Mouse (Mus musculus): ENCODE results near the gene Prrx1. TPM values are rescaled to one million over a fixed set of nuclear protein-coding genes. Genes with fewer than 3 reads are reported as not detected.

The Prrx1 gene
- polyA plus RNA-seq, 1 experiment from 2014 or later = 2.9 TPM

DNA sequence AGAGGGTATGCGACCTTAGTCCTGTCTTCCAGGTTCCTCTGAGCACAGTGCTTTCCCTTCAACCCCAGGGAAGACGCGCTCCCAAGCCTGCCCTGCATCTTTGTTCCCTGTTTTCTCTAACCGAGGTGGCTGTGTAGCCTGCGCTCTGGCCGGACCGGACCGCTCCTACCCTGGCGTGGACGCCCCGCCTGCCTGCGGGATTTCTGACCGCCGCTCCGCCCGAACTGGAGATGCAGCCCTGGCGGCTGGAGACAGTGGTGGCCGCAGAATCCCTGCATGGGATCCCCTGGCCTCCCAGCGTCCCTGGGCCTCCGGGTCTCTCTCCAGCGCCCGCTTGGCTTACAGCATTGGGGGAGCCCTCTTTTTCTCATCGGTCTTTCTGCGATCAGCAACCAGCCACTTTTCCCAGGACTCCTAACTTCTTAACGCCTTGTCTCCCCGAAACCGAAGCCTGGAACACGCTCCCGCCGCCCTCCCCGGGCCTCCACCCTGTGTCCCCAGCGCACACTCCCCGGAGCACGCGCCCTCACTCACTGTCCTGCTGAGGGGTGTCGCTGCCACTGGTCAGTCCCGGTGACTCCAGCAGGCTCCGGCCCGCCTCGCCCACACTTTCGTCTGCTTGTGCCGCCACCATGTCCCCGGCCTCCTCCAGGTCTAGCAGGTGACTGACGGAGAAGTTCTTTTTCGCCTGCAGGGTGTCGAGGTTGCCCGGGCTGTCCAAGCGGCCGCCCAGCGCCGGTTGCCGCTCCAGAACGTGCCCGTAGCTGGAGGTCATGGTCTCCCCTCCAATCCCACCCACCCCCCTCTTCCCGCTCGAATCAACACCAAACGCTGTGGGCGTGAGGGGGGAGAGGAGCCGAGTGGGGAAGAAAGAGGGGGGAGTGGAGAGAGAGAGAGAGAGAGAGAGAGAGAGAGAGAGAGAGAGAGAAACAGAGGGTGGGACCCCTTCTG, 1.4 kb downstream of the Prrx1 start:
- no peak for DNase-seq (ENCODE audit: low spot score)

DNA sequence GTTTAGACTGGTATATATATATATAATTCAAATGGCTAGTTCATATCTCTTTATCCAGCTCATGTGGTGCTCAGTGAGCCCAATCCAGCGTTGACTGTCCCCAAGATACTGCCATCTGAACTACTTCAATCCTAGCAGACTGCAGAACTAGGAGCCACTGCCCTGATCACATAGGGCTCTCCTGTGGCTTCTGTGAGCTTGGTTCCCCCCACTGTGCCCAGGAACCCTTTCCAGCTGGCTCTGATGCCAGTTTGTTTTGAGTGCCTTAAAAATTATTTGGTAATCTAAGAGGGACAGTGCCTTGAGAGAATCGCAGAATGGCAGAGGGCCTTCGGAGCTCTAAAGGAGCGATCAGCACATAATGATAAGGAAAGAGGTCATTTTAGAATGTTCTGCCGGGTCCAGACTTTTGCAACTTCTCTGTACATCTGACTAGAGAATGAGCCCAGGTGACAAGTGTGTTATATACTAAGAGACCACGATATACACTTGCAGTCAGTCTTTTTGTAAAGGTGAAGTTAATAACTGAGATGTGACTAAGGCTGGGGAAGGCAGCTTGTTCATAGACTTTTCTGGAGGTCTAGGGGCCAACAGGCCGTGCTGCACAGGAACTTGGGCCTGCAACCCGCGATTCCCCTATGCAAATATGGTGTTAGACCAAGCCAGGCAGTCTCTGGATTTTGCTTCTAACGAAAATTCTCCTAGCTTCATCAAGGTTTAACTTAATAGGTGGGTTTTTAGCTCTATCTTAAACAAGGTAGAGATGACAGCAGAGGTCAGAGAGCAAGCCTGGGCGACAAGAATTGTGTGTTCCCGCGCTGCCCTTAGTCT, 2.3 kb downstream of the Prrx1 start:
- no peak for DNase-seq (ENCODE audit: low spot score)

DNA sequence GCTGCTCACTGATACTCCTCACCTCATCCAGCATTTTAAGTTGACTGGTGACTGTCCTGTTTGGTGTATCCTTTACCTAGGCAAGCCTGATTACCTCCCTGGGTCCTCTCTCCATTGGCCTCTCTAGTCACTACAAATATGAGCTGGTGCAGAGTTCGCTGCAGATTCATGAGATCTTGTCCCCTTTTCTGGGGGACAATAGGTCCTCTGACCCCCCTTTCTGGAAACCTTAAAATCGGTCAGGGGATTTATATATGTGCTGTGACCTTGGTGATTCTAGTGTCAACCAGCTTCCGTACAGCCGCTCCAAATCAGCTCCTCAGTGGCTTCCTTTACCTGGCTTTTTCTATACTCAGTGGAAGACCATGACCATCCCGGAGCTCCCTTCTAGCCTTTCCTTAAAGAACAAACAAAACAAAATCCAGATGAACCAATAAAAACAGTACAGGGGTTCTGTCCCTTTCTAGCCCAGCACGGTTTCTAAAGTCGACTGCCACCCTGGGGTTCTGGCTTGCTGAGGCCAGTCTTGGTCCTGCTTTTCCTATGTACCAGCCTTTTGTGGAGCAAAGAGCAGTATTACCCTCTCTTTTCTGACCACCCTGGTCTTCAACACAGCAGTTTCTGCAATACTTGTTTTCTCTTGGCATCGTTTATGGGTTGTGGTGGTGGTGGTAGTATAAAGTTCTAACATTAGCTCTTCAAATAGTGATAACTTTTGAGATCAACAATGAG, 3.3 kb downstream of the Prrx1 start:
- DNase-seq (ENCODE audit: low spot score) = no peak

DNA sequence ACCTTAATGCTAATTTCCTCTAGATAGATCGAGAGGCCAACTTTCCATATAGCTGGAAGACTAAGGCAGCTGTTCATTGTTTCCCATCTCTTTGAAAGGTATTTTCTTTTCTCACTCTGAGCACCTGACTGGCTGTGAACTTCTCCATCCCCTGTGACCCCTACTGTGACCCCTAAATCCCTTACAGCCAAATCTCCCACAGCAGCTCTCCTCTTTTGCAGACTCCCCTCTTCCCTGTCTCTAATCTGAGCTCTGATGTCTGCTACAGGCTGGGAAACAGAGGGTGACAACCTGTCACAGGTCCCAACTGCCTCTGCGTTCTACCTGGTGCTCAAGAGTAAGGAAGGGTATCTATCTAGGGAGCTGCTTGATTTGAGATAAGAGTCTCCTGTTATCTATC, 4.0 kb downstream of the Prrx1 start:
- DNase-seq (ENCODE audit: low spot score) = no peak

DNA sequence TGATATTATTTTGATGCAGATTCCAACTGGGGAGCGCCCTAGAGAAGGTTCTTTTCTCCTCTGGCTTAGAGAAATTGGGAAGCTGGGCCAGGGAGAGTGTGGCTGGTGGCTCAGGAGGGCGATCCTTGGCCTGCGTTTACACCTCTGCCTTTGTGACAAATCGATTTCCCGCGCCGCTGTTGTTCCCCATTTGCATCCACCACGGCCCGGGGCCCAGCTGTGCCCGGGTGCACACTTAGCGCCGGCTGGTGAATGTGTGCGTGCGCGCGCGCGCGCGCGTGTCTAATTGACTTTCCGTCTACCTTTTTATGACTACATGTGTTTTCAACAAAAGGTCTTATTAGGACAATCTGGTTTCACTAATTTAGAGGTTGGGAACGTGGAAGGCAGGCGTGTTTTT, 4.9 kb downstream of the Prrx1 start:
- no peak for DNase-seq (ENCODE audit: low spot score)

DNA sequence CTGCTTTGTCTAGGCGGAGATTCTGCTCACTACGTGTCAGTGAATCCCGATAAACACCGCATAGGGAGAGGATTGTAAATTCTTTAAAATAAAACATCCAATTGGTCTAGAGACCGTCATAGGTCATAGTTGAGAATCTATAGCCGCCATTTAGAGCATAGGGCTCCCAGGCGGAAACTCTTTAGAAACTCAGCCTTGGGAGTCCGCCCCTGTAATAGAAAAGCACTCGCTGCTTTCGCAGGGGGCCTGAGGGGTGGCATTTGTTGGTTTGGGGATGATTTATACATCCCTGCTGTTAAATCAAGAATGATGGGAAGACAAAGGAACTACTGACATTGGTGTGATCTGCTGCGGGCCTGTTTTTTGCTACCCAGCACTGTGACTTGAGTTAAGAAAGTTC, 5.8 kb downstream of the Prrx1 start:
- DNase-seq (ENCODE audit: low spot score) = no peak

DNA sequence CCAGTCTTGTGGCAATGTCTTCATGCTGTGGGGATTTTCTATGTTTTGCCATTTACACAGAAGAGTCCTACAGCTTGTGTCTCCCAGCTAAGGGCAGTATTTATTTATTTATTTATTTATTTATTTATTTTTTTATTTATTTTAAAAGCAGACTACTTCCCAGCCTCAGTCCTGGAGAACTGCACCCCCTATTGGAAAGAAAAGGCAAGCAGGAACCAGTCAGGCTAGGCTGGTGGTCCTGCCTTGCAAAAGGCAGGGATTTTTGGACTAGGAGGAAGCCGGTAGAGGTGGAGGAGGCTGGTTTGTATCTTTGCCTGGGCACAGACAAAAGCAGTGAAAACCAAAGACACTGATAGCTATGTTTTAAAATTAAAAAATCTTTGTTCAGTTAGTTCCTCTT, 7.6 kb downstream of the Prrx1 start:
- no peak for DNase-seq (ENCODE audit: low spot score)

DNA sequence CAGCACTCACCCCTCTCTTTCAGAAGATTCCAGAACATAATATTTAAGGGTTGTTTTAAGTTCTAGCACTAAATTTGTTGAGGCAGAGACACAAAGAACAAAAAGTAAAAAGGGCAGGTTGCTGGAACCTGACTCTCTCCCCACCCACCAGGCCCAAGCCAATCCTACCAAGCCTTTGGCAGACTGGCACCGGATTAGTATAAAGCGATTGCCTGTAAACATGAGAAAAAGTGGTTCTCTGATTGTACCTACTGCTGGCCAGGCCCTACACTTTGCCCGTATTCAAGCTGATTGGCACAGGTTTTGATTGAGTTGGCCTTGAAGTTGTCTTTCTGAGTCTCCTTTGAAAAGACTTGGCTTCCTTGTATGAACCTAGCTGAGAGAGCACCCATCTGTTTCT, 8.7 kb downstream of the Prrx1 start:
- no peak for DNase-seq (ENCODE audit: low spot score)

DNA sequence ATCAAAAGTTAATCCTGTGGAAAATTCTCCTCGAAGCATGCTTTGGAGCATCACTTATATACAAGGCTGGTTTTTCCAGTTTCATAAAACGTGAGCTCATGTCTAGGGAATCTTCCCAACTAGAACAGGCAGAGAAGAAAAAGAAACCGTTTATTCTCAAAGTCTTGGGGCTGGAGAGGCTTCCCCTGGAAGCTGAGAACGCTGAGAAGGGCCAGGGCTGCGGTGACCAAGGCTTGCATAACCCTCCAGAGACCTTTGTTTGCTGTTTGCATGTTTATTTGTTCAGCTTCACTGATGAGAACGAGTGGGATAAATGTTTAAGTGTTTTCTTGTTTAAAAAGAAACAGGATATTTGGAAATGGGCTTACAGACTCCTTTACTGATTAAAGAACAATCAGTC, 11.2 kb downstream of the Prrx1 start:
- DNase-seq (ENCODE audit: low spot score) = no peak

DNA sequence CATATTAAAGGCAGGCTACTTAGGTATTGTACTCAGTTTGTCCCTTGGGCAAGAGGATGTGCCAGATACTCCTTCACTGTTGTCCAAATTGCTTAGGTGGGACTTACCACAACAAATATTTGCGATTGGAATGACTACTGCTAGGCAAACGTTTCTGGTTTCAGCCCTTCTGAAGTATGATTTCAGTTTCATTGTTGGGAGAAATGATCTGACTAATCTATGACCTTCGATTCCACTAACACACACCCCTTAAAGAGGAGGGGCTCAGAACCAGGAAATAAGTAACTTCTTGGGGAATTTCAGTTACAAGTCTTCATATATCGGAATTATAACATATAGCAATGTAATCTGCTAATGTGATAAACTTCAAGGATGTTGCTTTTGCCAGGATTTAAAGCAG, 20.4 kb downstream of the Prrx1 start:
- DNase-seq (ENCODE audit: low spot score) = no peak

DNA sequence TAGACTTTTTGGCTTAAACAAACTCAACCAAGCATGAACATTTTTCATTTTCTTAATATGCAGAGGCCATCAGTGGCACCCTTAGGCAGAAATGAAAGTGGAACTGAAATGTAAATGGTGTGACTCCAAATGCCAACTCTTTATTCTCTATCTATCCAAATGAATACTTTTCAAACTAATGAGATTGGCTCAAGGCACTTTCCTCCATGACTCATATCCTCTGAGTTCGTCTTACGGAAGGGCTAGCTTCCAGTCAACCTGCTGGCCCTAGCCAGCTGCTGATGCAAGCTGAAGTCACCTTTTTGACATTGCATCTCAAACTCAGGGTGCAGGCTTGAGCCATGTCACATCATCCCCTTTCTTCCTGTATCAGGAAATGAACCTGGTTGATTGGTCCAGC, 21.6 kb downstream of the Prrx1 start:
- DNase-seq (ENCODE audit: low spot score) = no peak

DNA sequence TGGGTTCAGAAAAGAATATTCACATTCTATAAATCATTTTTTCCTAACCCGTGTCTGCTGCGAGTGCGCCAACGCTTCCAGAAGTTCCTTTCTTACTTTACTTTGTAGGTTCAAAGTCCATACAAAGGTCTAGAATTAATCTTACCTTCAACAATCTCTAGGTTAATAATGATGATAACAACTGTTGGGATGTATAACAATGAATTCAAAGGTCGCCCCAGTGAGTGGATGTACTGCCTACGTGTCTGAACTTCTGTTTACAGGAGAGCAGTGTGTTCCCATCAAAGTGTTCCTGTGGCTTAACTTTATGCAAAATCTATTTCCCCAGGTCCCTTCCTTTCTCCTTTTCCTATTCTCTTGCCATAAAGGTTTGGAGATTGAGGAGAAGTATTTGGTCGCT, 24.4 kb downstream of the Prrx1 start:
- DNase-seq (ENCODE audit: low spot score) = no peak

DNA sequence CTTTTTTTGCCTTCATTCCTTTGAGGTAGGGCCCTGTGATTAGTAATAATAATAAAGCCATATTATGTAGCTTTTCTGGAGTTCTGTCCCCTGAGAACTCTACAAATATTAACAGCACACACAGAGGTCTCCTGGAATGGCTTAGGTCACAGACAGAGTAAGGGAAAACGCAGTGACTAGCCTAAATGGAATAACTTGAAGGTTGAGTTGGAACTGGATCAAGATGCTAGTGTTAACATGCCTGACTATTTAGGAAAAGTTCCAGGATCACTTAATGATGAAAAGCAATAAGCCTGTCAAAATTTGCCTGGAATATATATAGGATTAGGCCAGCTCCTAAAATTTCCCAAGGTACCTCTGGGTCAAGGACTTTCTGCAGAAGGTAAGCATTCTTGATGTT, 28.0 kb downstream of the Prrx1 start:
- no peak for DNase-seq (ENCODE audit: low spot score)

DNA sequence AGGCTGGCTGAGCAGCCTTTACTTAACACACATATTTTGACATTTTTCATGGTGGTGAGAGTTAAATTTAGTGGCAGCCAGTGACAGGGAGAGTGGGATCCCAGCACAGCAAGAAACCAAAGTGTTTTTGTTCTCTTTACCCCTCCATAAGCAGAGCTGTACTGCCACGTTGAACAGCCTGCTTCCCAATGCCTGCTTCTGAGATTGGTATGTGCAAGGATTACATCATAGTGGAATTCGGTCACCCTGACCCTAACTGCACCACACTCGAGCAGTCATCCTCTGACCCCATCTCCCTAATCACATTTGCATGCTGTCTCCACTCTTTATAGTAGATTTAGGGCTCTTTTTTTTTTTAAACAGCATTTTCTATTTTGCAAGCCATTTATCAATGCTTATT, 28.4 kb downstream of the Prrx1 start:
- DNase-seq (ENCODE audit: low spot score) = no peak

DNA sequence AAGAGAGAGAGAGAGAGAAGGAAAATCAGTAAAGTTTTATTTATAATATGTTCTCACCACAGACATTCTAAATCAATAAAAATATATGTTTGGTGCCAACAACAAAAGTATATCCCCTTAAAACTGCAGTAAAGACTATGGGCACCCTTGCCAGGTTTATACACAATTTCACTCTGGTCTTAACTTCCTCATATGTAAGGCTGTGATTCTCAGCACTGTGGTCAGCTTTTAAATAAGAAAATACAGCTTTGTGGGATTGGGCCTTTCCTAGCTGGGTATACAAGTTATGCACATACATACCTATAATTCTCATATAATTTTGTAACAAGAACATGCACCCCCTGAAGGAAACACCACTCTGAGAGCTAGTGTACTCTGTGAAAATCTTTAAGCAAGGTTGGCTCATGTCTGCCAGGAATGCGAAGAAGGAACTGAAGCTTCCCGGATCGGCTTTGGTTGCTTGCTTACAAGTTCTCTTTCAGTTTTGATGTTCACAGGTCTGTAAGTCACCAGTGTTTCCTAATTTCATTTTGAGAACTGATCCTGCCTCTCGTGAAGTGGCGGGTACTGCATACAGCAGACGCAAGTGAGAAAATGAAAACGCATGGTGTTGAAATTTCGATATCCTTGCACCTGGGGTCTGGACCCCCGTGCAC, 29.4 kb downstream of the Prrx1 start:
- no peak for DNase-seq (ENCODE audit: low spot score)

DNA sequence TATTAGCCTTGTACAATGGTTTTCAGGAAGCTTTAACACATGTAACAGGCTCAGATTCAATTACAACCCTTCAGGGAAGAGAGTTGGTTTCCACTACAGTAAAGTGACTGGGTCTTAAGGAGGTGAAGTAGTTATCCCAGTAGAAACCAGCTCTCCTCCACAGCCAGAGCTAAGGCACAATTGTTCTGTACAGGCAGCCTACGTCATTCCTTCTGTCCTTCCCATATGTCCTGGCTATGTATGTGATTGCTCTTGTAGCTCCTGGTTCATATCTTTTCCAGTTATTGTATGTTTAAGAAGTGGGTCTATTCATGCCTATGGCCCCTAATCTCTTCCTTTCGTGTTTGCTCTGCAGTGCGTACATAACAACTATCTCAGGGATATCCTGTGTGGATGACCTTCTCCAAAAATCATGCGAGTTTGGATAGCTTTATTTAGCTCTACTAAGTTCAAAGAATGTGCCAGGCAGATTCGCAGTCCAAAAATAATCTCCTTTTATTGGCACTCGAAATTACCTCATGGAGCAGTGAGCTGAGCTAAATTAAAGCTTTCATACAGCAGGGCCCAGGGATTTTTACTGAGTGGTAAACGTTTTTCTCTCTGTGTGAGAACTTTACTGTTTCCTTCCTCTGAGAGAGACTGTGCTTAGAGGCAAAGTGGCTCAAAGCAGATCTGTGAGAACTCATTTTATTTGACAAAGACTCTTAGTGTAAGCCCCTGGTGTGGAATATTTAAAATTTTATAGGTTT, 31.9 kb downstream of the Prrx1 start:
- DNase-seq (ENCODE audit: low spot score) = no peak

DNA sequence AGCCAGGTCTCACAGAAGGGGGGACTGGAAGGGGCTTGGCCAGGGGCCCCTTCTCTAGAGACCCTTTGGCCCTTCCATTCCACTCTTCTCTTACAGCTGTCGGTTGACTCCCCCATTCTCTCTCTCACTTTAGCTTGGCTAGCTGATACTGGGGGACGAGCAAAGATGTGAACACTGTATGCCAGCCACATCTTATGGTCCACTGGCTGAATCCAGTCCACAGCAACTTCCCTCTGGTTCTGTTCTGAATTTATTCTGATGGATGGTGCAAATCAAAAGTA, 32.7 kb downstream of the Prrx1 start:
- DNase-seq (ENCODE audit: low spot score) = no peak

DNA sequence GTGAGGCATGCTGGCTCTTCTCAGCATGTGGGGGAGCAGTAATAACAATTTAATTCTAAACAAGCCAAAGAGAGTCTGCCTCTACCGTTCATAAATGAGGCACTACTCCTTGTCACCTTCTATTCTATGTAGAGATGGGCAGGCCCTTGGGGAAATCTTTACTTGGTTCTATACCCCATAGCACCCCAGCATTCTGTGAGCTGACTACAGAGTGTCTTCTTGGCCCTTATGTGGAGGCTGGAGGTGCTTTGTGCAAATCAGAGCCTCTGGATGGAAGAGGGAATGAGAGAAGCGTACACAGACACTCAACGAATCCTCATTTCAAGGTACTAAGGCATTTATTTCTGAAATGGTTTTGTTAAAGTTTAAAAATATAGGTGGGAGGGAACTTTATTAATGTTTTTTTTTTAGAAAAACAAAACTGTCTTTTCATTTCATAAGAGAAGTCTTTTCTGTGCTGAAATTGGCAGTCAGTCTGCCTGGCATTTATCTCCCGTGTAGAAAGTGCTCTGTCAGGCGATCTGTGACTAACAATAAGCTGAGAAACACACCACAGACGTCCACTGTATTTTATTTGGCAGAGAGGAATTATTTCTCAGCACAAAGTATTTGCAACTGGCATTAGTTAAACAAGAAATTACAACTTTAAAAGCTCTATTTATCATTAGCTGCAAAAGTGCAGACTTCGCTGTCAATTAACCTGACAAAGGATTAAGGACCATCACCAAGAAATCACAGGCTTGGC, 33.2 kb downstream of the Prrx1 start:
- no peak for DNase-seq (ENCODE audit: low spot score)

DNA sequence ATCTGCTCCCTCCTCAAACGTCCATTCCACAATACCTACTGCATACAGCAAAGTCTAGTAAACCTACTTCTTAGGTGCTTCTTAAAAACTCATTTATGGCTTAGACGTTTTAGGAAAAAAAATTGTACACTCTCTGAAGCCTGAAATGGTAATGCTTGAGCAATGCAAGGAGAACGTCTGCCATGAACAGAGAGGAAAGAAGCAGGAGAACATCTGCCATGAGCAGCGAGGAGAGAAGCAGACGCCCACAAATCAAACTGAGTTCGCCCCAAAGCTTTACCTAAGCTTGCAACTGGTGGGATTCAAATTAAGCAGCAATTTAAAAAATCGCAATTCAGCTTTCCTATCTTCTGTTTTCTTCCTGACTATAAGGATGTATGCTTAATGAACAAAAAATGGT, 36.4 kb downstream of the Prrx1 start:
- DNase-seq (ENCODE audit: low spot score) = no peak

DNA sequence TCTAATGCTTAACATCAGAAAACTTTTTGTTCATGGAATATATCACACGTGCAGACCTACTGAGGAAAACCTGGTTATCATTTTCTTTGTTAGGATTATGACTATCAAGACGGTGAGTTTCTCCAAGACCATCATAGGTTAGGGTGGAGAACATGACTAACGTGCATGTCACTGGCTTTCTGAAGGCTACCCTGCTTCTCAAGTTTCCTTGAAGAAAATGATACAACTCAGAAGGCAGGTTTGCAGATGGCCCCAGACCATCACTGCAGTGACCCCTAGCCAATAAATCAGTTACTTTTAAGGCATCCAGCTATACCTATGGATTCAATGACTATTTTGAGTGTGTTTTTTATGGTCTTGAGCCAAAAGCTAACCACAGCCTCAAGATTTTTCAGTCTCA, 38.6 kb downstream of the Prrx1 start:
- no peak for DNase-seq (ENCODE audit: low spot score)

Data from thymus, postnatal 0 days (tissue).